Mouse (Mus musculus): ENCODE measurements around the gene Stat5b. TPM values are rescaled to one million over a fixed set of nuclear protein-coding genes. Genes with fewer than 3 reads are reported as not detected.
"Not testable (repeated sequence)": the region's sequence is repeated elsewhere in the genome, so short reads cannot be mapped to it uniquely, and the experiment has no call there.

Stat5b gene
- polyA plus RNA-seq, 2 experiments = 22.1 to 24.4 TPM

DNA sequence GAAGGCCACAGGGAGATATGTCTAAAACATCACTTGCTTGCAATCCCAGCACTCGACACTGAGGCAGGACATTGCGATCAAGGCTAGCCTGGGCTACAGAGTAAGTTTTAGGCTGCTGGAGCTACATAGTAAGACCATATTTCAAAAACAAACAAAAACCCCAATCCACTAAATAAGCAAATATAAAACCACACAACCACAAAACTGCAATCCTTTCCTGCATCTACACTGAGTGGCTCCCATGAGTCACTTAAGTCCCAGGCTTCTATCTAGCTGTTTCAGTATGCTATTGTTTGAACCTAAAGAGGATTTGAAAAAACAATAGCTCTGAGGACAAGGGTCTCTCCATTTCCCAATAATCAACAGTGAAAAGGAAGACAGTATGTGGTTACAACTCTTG is 55.1 kb downstream of the Stat5b start:
- ATAC-seq (ENCODE audit: low FRiP score, low read depth) (no peak), DNase-seq (ENCODE audit: low spot score) (no peak)
- TF ChIP-seq POLR2A (IDR thresholded peaks at IDR 0.05; ENCODE audit: borderline replicate concordance, extremely low read depth, insufficient read depth, insufficient read length) = no peak
- Histone ChIP-seq H3K27ac (replicated peaks; ENCODE audit: low read depth, low read length) (no peak overlapping the region), H3K27me3 (ENCODE audit: control insufficient read depth, insufficient read depth, low read length) (no peaks in the 10 kb centered on the region), H3K9me3 (ENCODE audit: control insufficient read depth, low read length) (no peaks in the 10 kb centered on the region), H3K4me1 (ENCODE audit: control insufficient read depth, insufficient read depth, low read length) (no peaks in the 10 kb centered on the region), H3K4me3 (replicated peaks; ENCODE audit: low read length) (no peak overlapping the region), H3K36me3 (ENCODE audit: control insufficient read depth, insufficient read depth, low read length) (peaks cover 31% of the 10 kb centered on the region), H3K4me2 (replicated peaks; ENCODE audit: low read depth, low read length, severe bottlenecking) (no peak overlapping the region), H3K9ac (ENCODE audit: low read depth, low read length, severe bottlenecking) (no peak overlapping the region)
- 91% methylated on average over 2 of the region's 2 CpGs for WGBS

DNA sequence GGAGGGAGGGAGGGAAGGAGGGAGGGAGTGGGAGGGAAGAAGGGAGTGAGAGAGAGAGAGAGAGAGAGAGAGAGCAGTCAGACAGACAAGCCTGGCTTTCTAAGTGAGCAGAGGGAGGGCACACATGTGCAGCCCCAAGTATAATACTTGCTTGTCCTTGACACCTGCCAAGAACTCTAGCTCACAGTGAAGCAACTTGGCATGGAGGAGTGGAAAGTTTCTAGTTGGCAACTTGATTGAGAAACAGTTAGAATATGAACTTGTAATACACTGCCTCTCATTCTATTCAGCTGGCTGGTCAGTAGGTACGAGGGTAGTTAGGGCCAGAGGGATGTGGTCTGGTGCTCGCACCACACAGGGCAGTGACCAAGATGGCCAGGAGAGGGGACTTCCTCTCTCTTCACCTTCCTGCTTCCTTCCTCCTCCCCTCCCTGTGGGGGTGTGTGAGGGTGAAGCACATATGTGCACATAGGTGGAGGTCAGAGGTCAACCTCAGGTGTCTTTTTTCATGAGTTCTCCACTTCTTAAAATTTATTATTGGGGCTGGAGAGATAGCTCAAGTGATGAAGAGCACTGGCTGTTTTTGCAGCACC is 59.0 kb downstream of the Stat5b start:
- Histone ChIP-seq H3K4me2 (replicated peaks; ENCODE audit: low read depth, low read length, severe bottlenecking) (no peak overlapping the region), H3K27ac (replicated peaks; ENCODE audit: low read depth, low read length) (no peak overlapping the region), H3K9me3 (ENCODE audit: control insufficient read depth, low read length) (no peaks in the 10 kb centered on the region), H3K4me3 (replicated peaks; ENCODE audit: low read length) (no peak overlapping the region), H3K36me3 (ENCODE audit: control insufficient read depth, insufficient read depth, low read length) (peaks cover 42% of the 10 kb centered on the region), H3K4me1 (ENCODE audit: control insufficient read depth, insufficient read depth, low read length) (no peaks in the 10 kb centered on the region), H3K9ac (ENCODE audit: low read depth, low read length, severe bottlenecking) (no peak overlapping the region), H3K27me3 (ENCODE audit: control insufficient read depth, insufficient read depth, low read length) (no peaks in the 10 kb centered on the region)
- DNase-seq (ENCODE audit: low spot score) (peak; percentile 68), ATAC-seq (ENCODE audit: low FRiP score, low read depth) (no peak)
- no peak for TF ChIP-seq POLR2A (IDR thresholded peaks at IDR 0.05; ENCODE audit: borderline replicate concordance, extremely low read depth, insufficient read depth, insufficient read length)
- 81% methylated on average over 2 of the region's 2 CpGs for WGBS

DNA sequence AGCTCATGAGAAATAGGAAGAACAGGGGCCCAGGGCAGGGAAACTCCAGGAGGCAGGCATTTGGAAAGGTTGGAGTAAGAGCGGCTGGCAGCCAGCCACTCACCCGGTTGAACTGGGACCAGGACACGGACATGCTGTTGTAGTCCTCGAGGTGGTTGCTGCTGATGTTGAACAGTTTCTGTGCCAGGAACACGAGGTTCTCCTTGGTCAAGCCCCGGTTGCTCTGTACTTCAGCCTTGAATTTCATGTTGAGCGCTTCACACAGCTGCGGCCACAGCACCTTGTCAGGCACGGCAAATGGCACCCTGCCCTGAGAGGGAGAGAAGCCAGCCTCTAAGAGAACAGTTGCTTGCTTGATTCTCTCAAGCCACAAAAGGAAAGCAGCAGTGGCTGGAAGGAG is 59.9 kb downstream of the Stat5b start:
- not testable (repeated sequence) for H3K27ac ChIP-seq (replicated peaks; ENCODE audit: low read depth, low read length); H3K9me3 ChIP-seq (ENCODE audit: control insufficient read depth, low read length); H3K4me3 ChIP-seq (replicated peaks; ENCODE audit: low read length); H3K4me2 ChIP-seq (replicated peaks; ENCODE audit: low read depth, low read length, severe bottlenecking); DNase-seq (ENCODE audit: low spot score); H3K4me1 ChIP-seq (ENCODE audit: control insufficient read depth, insufficient read depth, low read length); ATAC-seq (ENCODE audit: low FRiP score, low read depth); H3K9ac ChIP-seq (ENCODE audit: low read depth, low read length, severe bottlenecking); H3K27me3 ChIP-seq (ENCODE audit: control insufficient read depth, insufficient read depth, low read length)
- H3K36me3 ChIP-seq (ENCODE audit: control insufficient read depth, insufficient read depth, low read length) = peaks cover 41% of the 10 kb centered on the region
- 82% methylated on average over 9 of the region's 9 CpGs for WGBS

DNA sequence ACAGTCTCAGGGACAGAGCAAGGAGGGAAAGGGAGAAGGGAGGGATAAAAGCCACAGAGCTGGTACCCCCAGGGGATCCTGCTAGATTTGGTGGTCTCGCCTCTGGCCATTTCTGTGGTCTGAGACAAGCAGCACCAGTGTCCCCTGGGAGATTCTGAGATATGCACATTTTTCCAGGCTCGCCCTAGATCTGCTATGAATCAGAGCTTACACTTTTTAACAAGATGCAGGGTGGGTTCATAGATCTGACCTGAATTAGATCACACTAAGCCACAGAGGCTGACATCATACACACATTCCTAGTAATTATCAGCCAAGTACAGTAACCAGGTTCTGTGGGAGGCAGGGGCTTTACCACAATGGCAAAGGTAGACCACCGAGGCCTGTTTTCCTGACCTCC is 60.8 kb downstream of the Stat5b start:
- ATAC-seq (ENCODE audit: low FRiP score, low read depth) (no peak; the same call in 1 of the 2 replicates), DNase-seq (ENCODE audit: low spot score) (no peak)
- no peak overlapping the region for H3K4me3 ChIP-seq (replicated peaks; ENCODE audit: low read length)
- H3K27ac ChIP-seq (replicated peaks; ENCODE audit: low read depth, low read length) = no peak overlapping the region
- peaks cover 43% of the 10 kb centered on the region for H3K36me3 ChIP-seq (ENCODE audit: control insufficient read depth, insufficient read depth, low read length)
- H3K9ac ChIP-seq (ENCODE audit: low read depth, low read length, severe bottlenecking) = no peak overlapping the region
- H3K4me2 ChIP-seq (replicated peaks; ENCODE audit: low read depth, low read length, severe bottlenecking) = no peak overlapping the region
- no peak for TF ChIP-seq POLR2A (IDR thresholded peaks at IDR 0.05; ENCODE audit: borderline replicate concordance, extremely low read depth, insufficient read depth, insufficient read length)
- H3K4me1 ChIP-seq (ENCODE audit: control insufficient read depth, insufficient read depth, low read length) = no peaks in the 10 kb centered on the region
- H3K27me3 ChIP-seq (ENCODE audit: control insufficient read depth, insufficient read depth, low read length) = no peaks in the 10 kb centered on the region
- no peaks in the 10 kb centered on the region for H3K9me3 ChIP-seq (ENCODE audit: control insufficient read depth, low read length)
- 67% methylated on average over 3 of the region's 3 CpGs for WGBS

DNA sequence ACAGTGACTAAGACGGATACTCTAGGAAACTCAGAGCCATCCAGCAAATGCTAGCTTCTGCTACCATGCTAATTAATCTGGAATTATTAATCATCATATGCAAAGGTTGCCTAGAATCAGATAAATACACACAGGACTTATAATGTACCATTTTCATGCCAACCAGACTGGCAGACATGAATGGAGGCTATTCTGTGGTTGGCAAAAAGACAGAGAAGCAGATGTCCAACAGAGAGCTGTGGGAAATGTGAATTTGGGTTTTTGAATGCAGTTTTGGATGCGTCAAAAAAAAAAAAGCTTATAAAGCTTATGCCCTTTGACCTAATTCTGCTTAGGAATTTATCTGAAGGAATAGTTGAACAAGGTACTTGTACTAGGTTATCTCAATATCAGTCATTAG is 64.8 kb downstream of the Stat5b start:
- no peak overlapping the region for H3K9ac ChIP-seq (ENCODE audit: low read depth, low read length, severe bottlenecking)
- H3K4me2 ChIP-seq (replicated peaks; ENCODE audit: low read depth, low read length, severe bottlenecking) = no peak overlapping the region
- no peak overlapping the region for H3K27ac ChIP-seq (replicated peaks; ENCODE audit: low read depth, low read length)
- no peak for ATAC-seq (ENCODE audit: low FRiP score, low read depth)
- H3K4me3 ChIP-seq (replicated peaks; ENCODE audit: low read length) = no peak overlapping the region
- 95% methylated on average over 2 of the region's 2 CpGs for WGBS
- no peak for TF ChIP-seq POLR2A (IDR thresholded peaks at IDR 0.05; ENCODE audit: borderline replicate concordance, extremely low read depth, insufficient read depth, insufficient read length)
- no peak for DNase-seq (ENCODE audit: low spot score)
- peaks cover 78% of the 10 kb centered on the region for H3K36me3 ChIP-seq (ENCODE audit: control insufficient read depth, insufficient read depth, low read length)
- H3K27me3 ChIP-seq (ENCODE audit: control insufficient read depth, insufficient read depth, low read length) = no peaks in the 10 kb centered on the region
- no peaks in the 10 kb centered on the region for H3K4me1 ChIP-seq (ENCODE audit: control insufficient read depth, insufficient read depth, low read length)
- no peaks in the 10 kb centered on the region for H3K9me3 ChIP-seq (ENCODE audit: control insufficient read depth, low read length)

DNA sequence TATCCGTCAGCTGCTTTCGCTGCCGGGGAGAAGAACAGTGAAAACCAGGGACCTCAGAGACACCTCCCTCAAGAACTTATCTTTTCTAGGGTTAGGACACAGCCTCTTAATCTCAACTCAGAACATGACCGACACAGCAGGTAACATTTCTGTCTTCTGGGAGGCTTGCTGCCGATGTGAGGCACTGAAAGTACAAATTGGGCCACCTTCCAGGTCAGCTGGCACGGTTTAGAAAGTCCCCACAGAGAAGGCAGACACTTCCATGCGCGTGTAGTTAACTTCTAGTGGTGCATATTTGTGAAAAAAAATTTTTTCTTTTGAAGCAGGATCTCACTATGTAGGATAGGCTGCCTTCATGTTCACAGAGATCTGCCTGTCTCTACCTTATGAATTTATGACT is 66.2 kb downstream of the Stat5b start:
- DNase-seq (ENCODE audit: low spot score) = no peak
- TF ChIP-seq POLR2A (IDR thresholded peaks at IDR 0.05; ENCODE audit: borderline replicate concordance, extremely low read depth, insufficient read depth, insufficient read length) = no peak
- H3K9me3 ChIP-seq (ENCODE audit: control insufficient read depth, low read length) = no peaks in the 10 kb centered on the region
- H3K4me3 ChIP-seq (replicated peaks; ENCODE audit: low read length) = no peak overlapping the region
- no peak overlapping the region for H3K4me2 ChIP-seq (replicated peaks; ENCODE audit: low read depth, low read length, severe bottlenecking)
- no peaks in the 10 kb centered on the region for H3K4me1 ChIP-seq (ENCODE audit: control insufficient read depth, insufficient read depth, low read length)
- 87% methylated on average over 8 of the region's 8 CpGs for WGBS
- H3K36me3 ChIP-seq (ENCODE audit: control insufficient read depth, insufficient read depth, low read length) = peaks cover 75% of the 10 kb centered on the region
- no peak overlapping the region for H3K27ac ChIP-seq (replicated peaks; ENCODE audit: low read depth, low read length)
- no peak for ATAC-seq (ENCODE audit: low FRiP score, low read depth)
- no peaks in the 10 kb centered on the region for H3K27me3 ChIP-seq (ENCODE audit: control insufficient read depth, insufficient read depth, low read length)
- no peak overlapping the region for H3K9ac ChIP-seq (ENCODE audit: low read depth, low read length, severe bottlenecking)
